Mouse (Mus musculus): ENCODE results near the gene Trp53bp2.

The Trp53bp2 gene

DNA sequence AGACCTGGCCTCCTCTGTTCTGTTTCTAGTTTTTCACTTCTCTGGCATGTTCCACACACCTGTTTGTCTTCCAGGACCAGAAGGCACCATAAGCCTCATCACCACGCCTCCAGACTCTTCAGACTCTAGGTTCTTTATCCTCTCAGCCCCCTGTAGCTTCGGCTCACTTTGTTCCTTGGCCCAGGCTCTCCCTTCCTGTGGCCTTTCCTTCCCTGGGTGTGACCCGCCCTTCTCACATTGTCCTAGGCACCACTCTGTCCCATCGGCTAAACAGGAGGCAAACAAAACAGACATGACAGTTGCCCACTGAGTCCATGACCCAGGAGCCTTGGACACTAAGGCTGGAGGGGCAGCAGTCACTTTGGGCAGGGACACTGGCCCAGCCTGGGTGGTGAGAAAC lies 91.3 kb downstream of the Trp53bp2 start:
- DNase-seq (ENCODE audit: low read depth, low spot score): no peak

DNA sequence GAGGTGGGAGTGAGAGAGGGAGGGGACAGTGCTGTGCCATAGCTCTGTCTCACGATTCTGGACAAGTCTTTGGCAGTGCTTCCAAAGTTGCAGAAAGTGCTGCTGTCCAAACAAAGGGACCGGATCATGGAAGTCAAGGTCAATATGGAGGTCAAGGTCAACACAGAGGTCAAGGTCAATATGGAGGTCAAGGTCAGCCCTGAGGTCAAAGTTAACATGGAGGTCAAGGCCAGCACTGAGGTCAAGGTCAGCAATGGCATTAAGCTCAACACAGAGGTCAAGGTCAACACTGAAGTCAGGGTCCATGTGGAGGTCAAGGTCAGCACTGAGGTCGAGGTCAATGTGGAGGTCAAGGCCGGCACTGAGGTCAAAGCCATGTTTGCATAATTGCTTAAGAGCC lies 91.9 kb downstream of the Trp53bp2 start:
- DNase-seq (ENCODE audit: low read depth, low spot score): peak; percentile 57

DNA sequence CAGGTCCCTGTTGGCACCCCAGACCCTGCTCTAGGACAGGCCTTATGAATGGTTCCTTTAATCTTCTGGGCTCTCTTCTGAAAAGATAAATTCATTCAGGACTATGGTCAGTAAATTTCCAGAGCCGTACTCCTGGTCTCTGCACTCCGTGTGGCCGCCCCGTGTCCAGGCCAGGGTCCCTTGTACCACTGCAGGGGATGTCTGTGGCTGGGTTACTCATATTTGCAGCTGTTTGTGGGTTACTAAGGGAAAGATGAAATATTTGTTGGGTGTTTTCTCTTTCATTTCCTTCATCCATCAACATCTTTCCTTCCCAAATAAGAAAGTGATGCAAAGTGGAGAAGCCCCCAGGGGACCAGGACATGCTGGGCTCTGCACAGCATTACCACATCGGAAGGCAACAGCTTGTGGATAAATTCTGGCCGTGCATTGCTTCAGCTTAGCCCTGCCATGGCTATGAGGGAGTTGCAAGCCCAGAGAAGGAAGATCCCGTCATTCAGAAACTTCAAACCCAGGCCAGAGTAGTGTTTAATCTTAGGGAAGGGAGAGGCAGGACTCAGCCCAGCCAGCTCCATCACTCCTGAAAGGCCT lies 92.9 kb downstream of the Trp53bp2 start:
- DNase-seq (ENCODE audit: low read depth, low spot score): no peak

DNA sequence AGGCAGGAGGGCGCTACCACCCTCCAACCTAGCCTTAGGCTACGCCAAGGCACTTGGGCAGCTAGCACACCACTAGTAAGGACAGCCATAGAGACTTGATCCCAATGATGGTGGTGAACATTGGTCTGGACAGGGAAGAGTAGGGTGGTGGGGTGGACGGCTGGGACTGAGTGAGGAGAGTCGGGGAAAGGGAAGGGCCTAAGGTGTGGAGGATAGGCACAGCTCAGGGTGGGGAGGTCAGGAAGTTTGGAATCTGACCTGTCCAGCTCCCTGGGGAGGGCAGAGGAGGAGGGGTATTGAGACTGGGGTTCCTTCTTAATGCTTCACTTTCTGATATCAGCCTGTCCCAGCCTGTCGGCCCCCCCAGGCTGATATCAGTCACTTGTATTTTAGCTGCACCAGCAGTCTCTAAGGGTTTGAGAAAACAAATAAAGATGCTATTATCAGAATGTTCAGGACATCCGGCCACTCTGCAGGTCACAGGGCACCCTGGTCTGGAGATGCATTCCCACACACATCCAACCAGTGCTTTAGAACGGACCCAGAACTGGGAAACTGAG lies 93.6 kb downstream of the Trp53bp2 start:
- no peak for DNase-seq (ENCODE audit: low read depth, low spot score)

DNA sequence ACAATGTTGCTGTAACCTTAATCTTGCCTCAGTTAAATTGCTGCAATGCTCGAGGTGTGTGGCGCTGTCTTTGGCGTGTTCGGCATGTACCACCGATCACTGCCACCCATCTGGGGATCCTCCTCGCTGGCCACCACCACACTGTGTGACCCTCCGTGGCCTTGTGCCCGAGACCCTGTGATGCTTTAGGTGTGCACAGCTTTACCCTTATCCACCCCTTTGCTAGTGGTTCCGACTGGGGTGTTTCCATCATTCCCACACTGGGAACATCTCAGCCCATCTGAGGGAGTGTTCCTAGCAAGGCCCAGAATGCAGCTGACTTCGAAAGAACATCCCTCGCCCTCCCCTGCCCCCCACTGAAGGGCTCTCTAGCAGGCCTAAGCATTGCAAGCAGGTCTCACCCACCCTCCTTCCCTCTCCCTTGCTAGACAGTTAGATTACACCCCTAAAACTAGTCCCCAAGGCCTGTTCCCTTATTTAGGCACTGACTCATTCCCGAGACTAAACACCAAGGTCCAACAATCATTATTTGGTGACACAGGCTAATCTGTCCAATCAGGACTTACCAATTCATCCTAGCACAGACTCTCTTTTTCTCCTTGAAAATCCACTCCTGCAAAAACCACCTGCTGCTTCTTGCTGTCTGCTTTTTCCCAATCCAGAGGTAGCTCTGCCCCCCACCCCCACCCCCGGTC lies 94.4 kb downstream of the Trp53bp2 start:
- DNase-seq (ENCODE audit: low read depth, low spot score): no peak

DNA sequence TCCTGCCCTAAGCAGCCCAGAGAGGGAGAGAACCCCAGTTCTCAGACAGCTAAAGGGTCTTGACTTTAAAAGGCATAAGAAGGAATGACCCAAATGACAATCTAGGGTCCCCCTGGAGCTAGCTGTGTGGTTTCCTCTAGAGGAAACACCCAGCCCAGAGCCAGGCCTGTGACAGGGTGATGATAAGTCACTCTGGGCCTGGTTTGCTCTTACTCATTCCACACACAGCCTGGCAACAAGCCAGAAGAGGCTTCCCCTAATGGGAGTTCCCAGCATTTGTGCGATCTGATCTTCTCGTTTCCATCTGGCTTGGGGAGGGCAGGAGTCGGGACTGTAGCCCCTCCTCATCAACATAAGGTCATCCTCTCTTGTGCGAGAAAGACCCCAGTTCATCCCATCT lies 95.3 kb downstream of the Trp53bp2 start:
- no peak for DNase-seq (ENCODE audit: low read depth, low spot score)

DNA sequence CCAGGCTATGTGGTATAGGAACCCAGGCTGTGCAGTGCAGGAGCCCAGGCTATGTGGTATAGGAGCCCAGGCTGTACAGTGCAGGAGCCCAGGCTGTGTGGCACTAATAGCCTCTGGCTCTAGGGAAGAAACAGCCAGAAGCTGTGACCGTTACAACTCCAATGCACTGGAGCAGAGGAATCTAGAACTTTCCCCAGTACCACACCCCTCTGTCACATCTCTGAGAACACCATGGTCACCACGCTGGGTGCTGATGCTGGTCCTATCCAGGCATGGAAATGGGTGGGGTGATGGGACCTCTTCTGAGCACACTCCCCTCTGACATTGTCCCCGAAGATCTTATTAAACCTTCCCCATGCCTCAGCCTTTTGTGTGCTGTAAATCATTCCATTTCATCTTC lies 96.3 kb downstream of the Trp53bp2 start:
- no peak for DNase-seq (ENCODE audit: low read depth, low spot score)

DNA sequence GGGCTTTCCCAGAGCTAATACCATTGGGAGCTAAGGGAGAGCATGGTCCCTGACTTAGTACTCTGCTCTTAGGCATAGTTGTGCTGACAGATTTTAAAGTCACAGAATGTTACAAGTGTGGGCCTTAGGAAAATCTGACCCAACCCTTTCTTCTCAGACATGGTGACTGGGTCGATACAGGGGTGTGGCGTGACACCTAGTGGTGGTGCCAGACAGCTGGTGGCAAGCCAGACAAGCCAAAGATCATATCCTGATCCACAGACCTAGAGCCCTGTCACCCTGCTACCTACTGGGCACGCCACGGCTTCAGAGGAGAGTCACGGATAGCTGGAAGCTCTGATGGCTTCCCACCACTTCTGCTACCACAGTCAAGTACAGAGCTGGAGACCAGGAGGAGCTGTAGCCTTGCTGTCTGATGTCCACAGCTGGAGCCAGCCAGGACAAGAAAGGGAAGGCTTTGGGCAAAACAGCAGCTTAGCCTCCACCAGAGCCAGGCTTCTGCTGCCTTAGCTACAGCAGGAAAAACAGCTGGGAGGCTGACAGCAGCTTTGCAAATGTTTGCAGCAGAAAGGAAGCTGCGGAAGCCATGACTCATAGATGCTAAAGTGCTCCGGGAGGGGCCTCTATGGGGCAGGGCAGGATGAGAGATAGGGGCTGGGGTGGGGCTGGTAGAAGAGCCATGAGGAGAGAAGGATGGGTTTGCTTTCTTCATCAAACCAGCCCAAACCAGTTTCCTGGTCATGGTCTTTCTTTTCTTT lies 97.4 kb downstream of the Trp53bp2 start:
- no peak for DNase-seq (ENCODE audit: low read depth, low spot score)

DNA sequence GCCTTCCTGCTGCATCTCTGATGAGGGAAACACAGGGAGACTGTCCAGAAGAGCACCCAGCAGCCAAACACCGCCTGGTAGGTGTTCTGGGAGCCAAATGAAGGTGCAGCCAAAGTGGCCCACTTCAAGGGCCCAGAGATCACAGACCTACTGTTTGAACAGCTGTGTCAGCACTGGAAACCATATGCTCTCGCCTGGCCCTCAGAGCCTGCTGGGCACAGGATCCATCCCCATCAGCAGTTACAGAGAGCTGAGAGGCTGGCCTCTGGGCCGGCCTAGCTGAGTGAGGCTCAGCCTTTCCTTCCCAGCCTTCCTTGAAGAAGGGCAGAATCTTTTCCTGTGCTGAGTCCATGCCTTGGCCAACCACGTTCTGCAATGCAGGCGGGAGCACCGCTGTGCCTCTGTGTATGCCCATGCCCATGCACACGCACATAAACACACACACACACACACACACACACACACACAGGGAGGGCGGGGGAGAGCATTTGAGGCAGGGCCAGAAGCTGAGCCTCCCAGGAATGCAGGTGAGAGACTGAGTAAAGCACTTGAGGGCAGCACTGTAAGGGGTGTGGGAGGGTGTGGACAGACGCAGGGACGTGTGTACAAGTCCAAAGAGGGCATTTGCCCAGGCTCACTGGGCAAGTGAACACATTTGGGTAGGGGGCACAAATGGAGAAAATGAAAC lies 100.3 kb downstream of the Trp53bp2 start:
- no peak for DNase-seq (ENCODE audit: low read depth, low spot score)

DNA sequence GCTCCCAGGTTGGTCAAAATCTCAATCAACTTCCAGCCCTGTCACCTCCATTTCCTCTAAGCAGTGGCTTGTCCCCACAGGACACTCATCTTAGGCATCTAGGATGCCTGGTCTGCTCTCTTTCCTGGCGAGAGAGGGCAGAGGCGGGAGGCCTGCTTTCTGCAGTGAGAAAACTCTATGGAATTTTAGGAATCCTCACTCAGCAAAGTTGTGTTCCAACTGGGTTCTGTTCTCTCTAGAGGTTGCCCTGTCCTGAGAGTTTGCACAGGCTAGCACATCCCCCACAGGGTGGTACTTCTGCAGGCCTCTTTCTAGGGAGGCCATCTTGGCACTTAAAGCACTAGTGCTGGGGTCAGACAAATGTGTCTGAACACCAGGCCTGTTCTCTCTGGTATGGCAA lies 102.1 kb downstream of the Trp53bp2 start:
- DNase-seq (ENCODE audit: low read depth, low spot score): no peak

DNA sequence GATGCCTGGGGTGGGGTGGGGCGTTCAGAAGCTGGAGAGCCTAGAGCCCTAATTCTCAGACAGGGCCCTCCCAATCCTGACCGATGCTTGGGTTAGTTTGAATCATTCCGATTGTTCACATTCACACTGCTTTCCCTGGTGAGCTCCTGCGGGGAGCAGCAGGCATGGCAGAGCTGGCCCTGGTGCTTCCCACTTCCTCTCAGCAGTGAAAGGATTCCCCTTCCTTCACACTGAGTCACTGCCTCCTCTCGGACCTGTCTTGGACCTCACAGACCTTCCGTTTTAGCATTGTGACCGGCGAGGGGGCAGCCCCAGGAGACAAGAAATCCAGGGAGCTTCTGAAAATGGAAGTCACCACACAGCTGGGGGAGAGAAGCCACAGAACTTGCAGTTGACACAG lies 102.8 kb downstream of the Trp53bp2 start:
- no peak for DNase-seq (ENCODE audit: low read depth, low spot score)

Measured in ZHBTc4 (cell line).